Comparison of ENCODE assay signal across 25 mouse cellular contexts in the genomic region with DNA sequence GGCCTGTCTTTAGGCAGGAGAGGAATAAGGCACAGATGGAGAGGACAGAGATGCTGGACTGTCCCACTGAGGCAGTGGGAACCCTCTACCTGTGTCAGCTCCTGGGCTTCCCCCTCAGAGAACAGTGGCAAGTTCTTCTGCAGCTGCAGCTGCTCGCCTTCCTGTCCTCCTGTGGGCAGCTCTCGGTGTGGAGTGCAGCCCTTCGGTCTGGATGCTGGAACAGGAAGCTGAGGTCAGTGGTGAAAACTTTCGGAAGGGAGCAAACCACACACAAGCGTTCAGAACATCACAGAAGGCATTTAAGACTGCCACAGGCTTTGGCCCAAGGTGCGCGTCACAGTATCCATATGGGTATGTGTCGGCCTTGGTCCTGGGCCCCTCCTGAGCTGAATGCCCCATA. TPM values are rescaled to one million over a fixed set of nuclear protein-coding genes. Genes with fewer than 3 reads are reported as not detected.
A peak's percentile ranks its signal among the peaks of the same experiment; 100 is the strongest.
DNase-seq lines count a peak whose midpoint lies in the region; ATAC-seq and TF ChIP-seq lines count a peak whose summit lies in the region.
"Had no signal": no experiment of that assay in that cellular context is flagged by ENCODE, and none has a peak within 500 bp of the region (broad histone marks: within the 10 kb centered on the region; RNA-seq: fewer than 3 reads in every experiment).

No protein-coding gene starts in this region.

- no peak for TF ChIP-seq CTCF in gastrocnemius, adult 2 months (IDR thresholded peaks at IDR 0.05)

- 43% methylated on average over 8 of the region's 8 CpGs for WGBS in liver, embryonic 12.5 days (ENCODE audit: insufficient replicate concordance)

- H3K27ac ChIP-seq in gastrocnemius, adult 2 months, result 0 out of 2 replicates have a peak overlapping the region, but pooled peaks have one; percentile 0
- H3K27ac ChIP-seq in liver, embryonic 12.5 days, result no peak overlapping the region
- H3K27ac ChIP-seq: forebrain, embryonic 13.5 days; hindbrain, embryonic 15.5 days; limb, embryonic 12.5 days; lung, embryonic 15.5 days; midbrain, embryonic 15.5 days; neural tube, embryonic 15.5 days had no signal

- H3K9me3 ChIP-seq in liver, embryonic 12.5 days (replicated peaks), result no peaks in the 10 kb centered on the region
- H3K9me3 ChIP-seq: forebrain, embryonic 13.5 days; G1E; hindbrain, embryonic 15.5 days; limb, embryonic 12.5 days; lung, embryonic 15.5 days; midbrain, embryonic 15.5 days; neural tube, embryonic 15.5 days had no signal

- no peak for DNase-seq in gastrocnemius, adult 2 months
- DNase-seq in gastrocnemius, postnatal 14 days, result no peak
- peak; percentile 26 for DNase-seq in liver
- DNase-seq in monocyte, adult 2 months (ENCODE audit: low read depth in 1 of 2, low spot score in 2 of 2), result peak; percentile 12
- DNase-seq in urinary bladder, postnatal 14 days (ENCODE audit: low spot score), result no peak
- DNase-seq: adrenal gland, postnatal 14 days; cerebellum, postnatal 25 days; retina, postnatal 1 day; thymus, postnatal 25 days had no signal

- no peak for ATAC-seq in liver, embryonic 12.5 days
- peak; percentile 52 for ATAC-seq in common myeloid progenitor, adult 5-6 weeks (replicated peaks; ENCODE audit: low read depth, poor library complexity, severe bottlenecking)
- no peak for ATAC-seq in erythroid progenitor cell, adult 5-6 weeks (replicated peaks; ENCODE audit: low FRiP score, poor library complexity, severe bottlenecking)
- ATAC-seq: forebrain, embryonic 13.5 days; midbrain, embryonic 15.5 days had no signal

- H3K4me3 ChIP-seq in gastrocnemius, adult 2 months, result no peak overlapping the region
- H3K4me3 ChIP-seq in liver, embryonic 12.5 days, result no peak overlapping the region
- H3K4me3 ChIP-seq: forebrain, embryonic 13.5 days; hindbrain, embryonic 15.5 days; limb, embryonic 12.5 days; lung, embryonic 15.5 days; midbrain, embryonic 15.5 days; neural tube, embryonic 15.5 days had no signal

- no peaks in the 10 kb centered on the region for H3K27me3 ChIP-seq in liver, embryonic 12.5 days (replicated peaks)
- H3K27me3 ChIP-seq: forebrain, embryonic 13.5 days; hindbrain, embryonic 15.5 days; limb, embryonic 12.5 days; lung, embryonic 15.5 days; midbrain, embryonic 15.5 days; neural tube, embryonic 15.5 days had no signal

- H3K4me1 ChIP-seq in liver, embryonic 12.5 days, result peaks cover 17% of the 10 kb centered on the region; the same call in 1 of the 2 replicates
- H3K4me1 ChIP-seq: forebrain, embryonic 13.5 days; lung, embryonic 15.5 days; midbrain, embryonic 15.5 days had no signal

- no peak overlapping the region for H3K4me2 ChIP-seq in liver, embryonic 12.5 days
- H3K4me2 ChIP-seq: forebrain, embryonic 13.5 days; hindbrain, embryonic 15.5 days; limb, embryonic 12.5 days; lung, embryonic 15.5 days; midbrain, embryonic 15.5 days; neural tube, embryonic 15.5 days had no signal

- intact Hi-C loops in gastrocnemius, adult 2 months (cut with DNase I), result no loop called here
- intact Hi-C loops in gastrocnemius, postnatal 14 days (cut with DNase I; ENCODE audit: low total_unique reads), result no loop called here

- peaks cover 16% of the 10 kb centered on the region; the same call in 1 of the 2 replicates for H3K36me3 ChIP-seq in liver, embryonic 12.5 days

- no peak overlapping the region for H3K9ac ChIP-seq in liver, embryonic 12.5 days
- H3K9ac ChIP-seq: forebrain, embryonic 13.5 days; hindbrain, embryonic 15.5 days; limb, embryonic 12.5 days; lung, embryonic 15.5 days; midbrain, embryonic 15.5 days; neural tube, embryonic 15.5 days had no signal

RNA-seq across cellular contexts. Expression of a gene that starts 28.4 kb away (rescaled TPM):
- total RNA-seq in gastrocnemius, adult 2 months (2021), result 10 to 100 TPM in 1 of 2 experiments, 1 to 10 TPM in 1; 7.2 to 10.2 TPM
- 1 to 10 TPM; 6.4 to 7.3 TPM for total RNA-seq in gastrocnemius, postnatal 14 days (2021)
- polyA plus RNA-seq in liver, embryonic 12.5 days (2016; fragmentation: Nextera tagmentation; extraction: Ambion mirVana), result 7.5 and 7.7 TPM in 2 replicates
- total RNA-seq in common myeloid progenitor, adult 5-6 weeks (2017), result 4.4 and 8.4 TPM in 2 replicates
- 2.5 and 3.4 TPM in 2 replicates for total RNA-seq in erythroid progenitor cell, adult 5-6 weeks (2015; ENCODE audit: low replicate concordance)
- 2.3 and 3.2 TPM in 2 replicates for total RNA-seq in erythroid progenitor cell, adult 5-6 weeks (2017; ENCODE audit: low replicate concordance)

RNA-seq across cellular contexts. Expression of a gene that starts 29.6 kb away (rescaled TPM):
- 10 to 100 TPM; 18.6 to 30.4 TPM for total RNA-seq in gastrocnemius, adult 2 months (2021)
- total RNA-seq in gastrocnemius, postnatal 14 days (2021), result 10 to 100 TPM; 24.3 to 27.0 TPM
- 34.4 and 35.8 TPM in 2 replicates for polyA plus RNA-seq in liver, embryonic 12.5 days (2016; fragmentation: Nextera tagmentation; extraction: Ambion mirVana)
- total RNA-seq in common myeloid progenitor, adult 5-6 weeks (2017), result 8.2 and 8.5 TPM in 2 replicates
- not detected in 2 replicates for total RNA-seq in erythroid progenitor cell, adult 5-6 weeks (2015; ENCODE audit: low replicate concordance)
- total RNA-seq in erythroid progenitor cell, adult 5-6 weeks (2017; ENCODE audit: low replicate concordance), result 0.13 and 6.4 TPM in 2 replicates

RNA-seq across cellular contexts. Expression of a gene that starts 46.0 kb away (rescaled TPM):
- not detected for total RNA-seq in gastrocnemius, adult 2 months (2021)
- under 1 TPM in 1 of 2 experiments, not detected in 1; 0.23 TPM for total RNA-seq in gastrocnemius, postnatal 14 days (2021)
- not detected in 2 replicates for polyA plus RNA-seq in liver, embryonic 12.5 days (2016; fragmentation: Nextera tagmentation; extraction: Ambion mirVana)
- not detected in 2 replicates for total RNA-seq in common myeloid progenitor, adult 5-6 weeks (2017)
- total RNA-seq in erythroid progenitor cell, adult 5-6 weeks (2015; ENCODE audit: low replicate concordance), result not detected in 2 replicates
- not detected in 2 replicates for total RNA-seq in erythroid progenitor cell, adult 5-6 weeks (2017; ENCODE audit: low replicate concordance)
- total RNA-seq: adrenal gland, postnatal 14 days; heart, adult 8-10 months; left cerebral cortex, adult 18-20 months had no signal
- polyA plus RNA-seq: embryonic facial prominence, embryonic 14.5 days; forebrain, embryonic 13.5 days; G1E; hindbrain, embryonic 15.5 days; large intestine, adult 2 months; lung, embryonic 15.5 days; neural tube, embryonic 15.5 days; small intestine, adult 2 months; stomach, embryonic 14.5 days had no signal

RNA-seq across cellular contexts. Expression of a gene that starts 50.8 kb away (rescaled TPM):
- 1 to 10 TPM; 2.2 to 2.3 TPM for total RNA-seq in gastrocnemius, adult 2 months (2021)
- 1 to 10 TPM; 3.5 to 3.6 TPM for total RNA-seq in gastrocnemius, postnatal 14 days (2021)
- 1.3 and 1.7 TPM in 2 replicates for polyA plus RNA-seq in liver, embryonic 12.5 days (2016; fragmentation: Nextera tagmentation; extraction: Ambion mirVana)
- 2.5 and 3.0 TPM in 2 replicates for total RNA-seq in common myeloid progenitor, adult 5-6 weeks (2017)
- total RNA-seq in erythroid progenitor cell, adult 5-6 weeks (2015; ENCODE audit: low replicate concordance), result not detected in 2 replicates
- not detected in 2 replicates for total RNA-seq in erythroid progenitor cell, adult 5-6 weeks (2017; ENCODE audit: low replicate concordance)

Comparison
In these comparisons a context has a peak if more than half of its experiments do, and no peak if none do; other contexts are left out.
1. DNase-seq: peak in liver (single experiment) and monocyte, adult 2 months (2 of 2); none in gastrocnemius, adult 2 months (single experiment), gastrocnemius, postnatal 14 days (single experiment) and urinary bladder, postnatal 14 days (single experiment).